Mouse (Mus musculus): ENCODE data around the gene Mrps9.
"Not testable (repeated sequence)": the region's sequence is repeated elsewhere in the genome, so short reads cannot be mapped to it uniquely, and the experiment has no call there.

Gene Mrps9

DNA sequence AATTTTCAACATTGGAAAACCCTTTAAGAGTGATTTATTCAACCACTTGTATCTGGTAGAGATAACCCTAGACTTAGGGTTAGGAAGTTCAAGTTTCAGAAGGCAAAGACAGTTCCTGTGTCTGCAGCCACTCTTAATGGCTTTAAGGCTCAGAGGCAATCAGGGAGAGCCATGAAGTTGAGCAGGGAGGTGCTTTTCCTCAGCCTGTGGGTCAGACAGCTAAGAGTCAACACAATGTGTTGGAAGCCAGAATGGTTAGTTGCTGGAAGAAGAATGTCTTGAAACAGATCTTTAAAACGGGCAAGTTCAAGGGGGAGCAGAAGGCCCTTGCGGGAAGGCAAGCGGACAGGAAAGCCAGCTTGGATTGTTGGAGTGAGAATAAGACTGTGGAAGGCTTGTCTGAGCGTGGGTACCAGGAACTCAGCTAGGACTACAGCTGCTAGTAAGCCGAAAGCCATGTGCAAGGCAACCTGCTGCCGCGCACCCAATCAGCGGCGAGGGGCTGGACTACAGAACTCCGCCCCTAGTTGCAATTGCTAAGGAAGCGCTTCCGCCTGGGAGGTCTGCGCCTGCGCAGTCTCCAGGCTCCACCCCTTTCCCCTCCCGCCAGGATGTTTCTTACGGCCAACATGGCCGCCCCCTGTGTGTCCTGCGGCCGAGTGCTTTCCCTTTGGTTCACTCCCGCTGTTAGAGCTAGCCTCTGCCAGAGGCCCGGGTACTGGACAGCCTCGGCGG lies at the start of gene Mrps9:
Gene Mrps9 (plus strand): TSS at position 571 of the 735 bp plus-strand sequence.
- peak; percentile 98 for DNase-seq

DNA sequence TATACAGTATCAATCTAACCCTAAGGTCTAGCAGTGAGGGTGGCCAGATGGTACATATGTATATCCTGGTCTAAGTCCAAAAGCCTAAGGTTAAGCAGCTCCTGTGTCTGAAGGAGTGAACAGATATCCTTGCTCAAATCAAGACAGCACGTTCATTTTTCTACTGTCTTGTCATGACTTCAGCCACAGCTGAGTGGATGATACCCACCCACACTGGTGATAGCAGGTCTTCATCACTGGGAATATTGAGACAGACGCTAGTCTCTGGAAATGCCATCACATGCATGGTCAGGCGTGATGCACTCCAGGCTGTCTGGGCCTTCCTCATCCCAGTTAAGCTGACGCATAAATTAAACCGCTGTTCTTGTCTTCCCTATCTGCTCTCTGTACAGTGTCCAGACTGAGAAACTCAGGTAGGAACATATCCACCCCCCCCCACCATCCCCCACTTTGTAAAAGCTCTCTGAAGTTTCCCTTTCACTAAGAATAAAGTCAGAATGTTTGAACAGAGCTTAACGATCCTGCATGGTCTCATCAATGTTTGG lies 37.7 kb upstream of the Mrps9 start:
- DNase-seq: no peak

DNA sequence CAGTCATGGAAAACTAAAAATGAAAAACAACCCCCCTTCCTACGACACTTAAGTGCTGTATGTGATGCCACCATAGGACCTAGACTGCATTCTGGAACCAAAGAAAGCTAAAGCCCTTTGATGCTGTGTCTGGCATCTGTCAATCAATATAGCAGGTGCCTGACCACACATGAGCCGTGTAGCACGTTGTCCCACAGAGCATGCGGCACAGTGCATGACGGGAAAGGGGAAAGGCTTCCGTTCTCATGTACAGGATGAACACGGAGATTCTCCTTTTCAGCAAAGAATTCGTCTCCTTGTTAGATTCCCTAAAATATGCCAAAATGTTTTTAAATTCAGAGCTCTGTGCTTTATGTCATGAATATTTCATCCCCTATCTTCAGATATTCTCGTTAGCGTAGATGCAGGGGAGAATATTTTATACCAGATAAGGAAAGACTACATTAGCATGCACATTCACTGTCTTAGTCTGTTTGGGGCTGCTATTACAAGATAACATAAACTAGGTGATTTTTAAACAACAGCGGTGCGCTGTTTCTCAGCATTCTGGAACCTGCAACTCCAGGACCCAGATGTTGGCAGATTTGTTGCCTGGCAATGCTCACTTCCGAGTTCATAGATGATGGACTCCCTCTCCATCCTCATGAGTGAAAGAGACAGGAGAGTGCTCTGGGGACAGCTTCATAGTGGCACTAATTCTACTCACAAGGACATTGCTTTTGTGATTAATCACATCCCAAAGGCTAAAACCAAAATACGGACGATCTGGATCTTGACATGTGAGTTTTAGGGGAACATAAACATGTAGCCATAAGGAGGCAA lies 36.0 kb upstream of the Mrps9 start:
- no peak for DNase-seq

DNA sequence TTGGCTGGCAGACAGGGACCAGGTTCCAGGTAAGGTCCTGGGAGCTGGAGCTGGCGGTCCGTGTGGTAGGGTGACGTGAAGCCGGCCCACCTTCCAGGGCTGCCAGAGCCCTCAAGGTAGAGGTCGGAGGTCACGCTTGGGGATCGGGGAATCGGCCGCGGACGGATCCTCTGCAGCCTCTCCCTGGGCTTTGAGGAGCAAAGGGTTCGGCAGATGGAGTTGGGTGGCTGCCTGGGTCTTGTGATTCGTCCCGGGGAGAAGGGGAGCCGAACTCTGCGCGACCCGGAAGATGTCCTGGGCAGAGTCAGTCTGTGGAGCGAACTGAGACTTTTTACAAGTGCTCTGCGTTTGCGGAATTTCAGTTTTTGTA lies 350 bp downstream of the Mrps9 start:
- no peak for DNase-seq

DNA sequence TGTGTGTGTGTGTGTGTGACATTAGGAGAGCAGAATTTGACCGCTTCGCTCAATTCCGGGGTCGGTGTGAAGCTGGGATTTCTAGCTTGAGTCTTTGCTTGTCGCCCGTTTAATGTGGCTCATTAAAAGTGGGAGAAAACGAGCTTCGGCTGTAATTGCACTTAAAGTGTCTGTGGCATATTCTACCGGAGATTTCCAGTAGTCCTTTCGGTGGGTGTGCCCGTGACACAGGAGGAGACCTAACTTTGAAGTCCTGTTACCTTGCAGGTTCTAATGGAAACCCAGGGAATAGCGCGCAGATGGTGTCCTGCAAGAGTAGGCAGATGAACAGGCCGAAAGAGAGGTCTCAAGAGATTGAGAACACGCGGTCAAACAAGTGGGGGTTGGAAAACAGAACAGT lies 777 bp downstream of the Mrps9 start:
- DNase-seq: peak; percentile 11 to 24

DNA sequence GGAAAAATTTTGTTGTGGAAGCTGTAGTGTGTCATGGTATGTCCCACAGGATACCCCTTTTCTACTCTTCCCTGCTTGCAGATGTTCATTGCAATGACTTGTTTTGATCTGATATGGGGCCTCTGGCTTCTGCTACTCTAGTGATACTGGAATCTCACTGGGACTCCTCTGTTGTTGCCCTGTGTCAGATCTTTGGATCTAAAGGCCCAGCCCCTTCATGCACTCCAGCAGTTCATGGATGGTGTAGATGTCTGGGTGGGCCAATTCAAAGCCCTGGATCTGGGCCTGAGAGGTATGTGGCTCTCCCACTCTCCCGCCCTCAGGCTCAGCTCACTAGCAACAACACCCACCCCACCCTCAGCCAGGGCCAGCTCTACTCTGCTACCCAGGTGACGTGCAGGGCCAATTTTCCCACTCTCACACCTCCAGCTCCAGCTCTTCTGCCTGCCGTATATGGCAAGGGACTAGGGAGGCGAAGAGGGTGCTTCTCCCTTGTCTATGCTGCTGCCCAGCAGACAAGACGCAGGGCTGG lies 13.8 kb downstream of the Mrps9 start:
- DNase-seq: no peak

DNA sequence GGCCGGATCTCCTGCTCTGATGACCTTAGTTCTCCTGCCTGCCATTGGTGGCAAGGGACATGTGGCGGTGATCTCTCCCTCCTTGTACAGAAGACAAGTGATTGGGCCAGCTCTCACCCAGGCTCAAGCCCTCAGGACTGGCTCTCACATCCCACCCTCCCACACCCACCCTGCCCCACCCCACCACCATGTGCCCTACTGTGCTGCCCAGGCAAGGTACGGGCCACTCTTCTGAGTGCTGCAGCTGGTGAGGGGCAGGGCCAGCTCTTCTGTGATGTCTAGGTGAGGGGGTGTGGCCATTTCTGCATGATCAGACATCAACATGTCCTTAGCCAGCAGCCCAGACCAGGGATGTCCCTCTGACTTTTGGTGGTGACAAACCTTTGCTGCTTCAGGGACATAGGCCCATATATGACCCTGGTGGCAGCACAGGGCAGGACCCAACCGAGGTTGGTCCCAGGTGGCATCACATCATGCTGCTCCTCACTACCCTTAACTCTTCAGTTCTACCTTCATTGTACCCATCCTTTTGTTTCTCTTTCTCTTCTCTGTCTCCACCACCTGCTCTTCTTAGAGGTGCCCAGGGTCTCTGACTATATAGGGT lies 14.4 kb downstream of the Mrps9 start:
- no peak for DNase-seq

DNA sequence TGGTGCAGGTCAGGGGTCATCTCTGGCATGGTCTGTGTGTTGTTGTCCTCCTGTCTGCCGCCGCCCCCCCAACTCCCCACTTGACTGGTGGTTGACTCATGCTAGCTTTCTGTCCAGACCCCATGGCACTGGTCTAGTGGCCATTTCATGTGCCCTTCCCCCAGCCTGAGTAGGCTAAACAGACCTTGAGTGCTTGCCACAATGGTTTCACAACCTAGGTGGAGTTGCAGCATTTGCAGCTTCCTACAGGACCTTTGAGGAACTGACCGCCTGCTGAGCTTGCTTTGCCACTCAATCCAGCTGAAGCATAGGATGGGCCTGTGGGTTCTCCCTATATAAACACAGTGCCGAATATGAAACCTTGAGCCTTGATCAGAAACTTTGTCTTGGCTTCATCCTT lies 15.0 kb downstream of the Mrps9 start:
- DNase-seq: no peak

DNA sequence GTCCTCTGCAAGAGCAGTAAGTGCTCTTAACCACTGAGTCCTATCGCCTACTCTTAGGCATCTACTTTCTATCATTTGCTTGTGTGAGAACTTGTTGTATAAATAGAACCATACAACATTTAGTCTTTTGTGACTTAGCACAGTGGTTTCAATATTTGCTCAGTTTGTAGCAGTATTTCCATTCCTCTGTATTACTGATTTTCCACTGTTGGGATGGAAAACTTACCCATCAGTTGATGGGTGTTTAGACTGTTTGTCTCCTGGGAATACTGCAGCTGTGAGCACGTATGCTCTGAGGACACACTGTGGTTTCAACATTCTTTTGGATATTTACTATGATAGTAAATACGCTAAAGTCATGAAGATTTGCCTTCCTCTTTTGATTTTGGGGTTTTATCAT lies 16.2 kb downstream of the Mrps9 start:
- DNase-seq: no peak

DNA sequence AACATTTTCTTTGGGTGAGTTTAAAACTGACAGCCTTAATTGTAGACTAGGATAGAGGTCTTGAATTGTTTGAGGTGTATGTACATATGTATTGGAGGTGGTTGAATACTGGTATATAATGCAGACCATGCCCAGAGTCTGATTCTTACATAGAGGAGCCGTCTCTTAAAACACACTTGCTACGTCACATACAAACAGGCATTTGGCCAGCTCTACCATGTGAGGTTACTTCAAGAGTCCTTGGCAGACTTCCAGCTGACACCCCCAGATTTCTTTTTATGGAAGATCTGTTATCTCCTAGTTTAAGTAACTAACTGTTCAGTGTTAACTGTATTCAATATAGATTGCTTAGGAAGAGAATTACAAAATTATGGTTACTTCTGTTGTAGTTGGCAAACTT lies 23.1 kb downstream of the Mrps9 start:
- no peak for DNase-seq

DNA sequence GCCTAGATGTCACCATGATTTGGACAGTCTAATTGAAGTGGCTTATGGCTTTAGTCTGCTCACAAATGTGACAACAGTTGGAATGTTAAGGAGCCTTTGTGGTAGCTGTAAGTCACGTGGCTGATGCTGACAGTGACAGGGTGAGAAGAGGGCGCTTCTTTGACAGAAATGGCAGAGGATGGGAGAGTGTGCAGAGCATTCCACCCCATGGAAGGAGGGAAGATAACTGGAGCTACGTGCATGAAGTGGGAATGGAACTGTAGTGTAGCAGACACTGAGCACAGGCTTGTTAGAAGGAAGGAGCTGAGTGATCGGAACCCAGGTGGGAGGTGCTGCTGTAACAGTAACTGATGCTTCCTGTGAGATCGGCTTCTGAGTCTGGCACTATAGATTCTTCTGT lies 24.2 kb downstream of the Mrps9 start:
- no peak for DNase-seq

DNA sequence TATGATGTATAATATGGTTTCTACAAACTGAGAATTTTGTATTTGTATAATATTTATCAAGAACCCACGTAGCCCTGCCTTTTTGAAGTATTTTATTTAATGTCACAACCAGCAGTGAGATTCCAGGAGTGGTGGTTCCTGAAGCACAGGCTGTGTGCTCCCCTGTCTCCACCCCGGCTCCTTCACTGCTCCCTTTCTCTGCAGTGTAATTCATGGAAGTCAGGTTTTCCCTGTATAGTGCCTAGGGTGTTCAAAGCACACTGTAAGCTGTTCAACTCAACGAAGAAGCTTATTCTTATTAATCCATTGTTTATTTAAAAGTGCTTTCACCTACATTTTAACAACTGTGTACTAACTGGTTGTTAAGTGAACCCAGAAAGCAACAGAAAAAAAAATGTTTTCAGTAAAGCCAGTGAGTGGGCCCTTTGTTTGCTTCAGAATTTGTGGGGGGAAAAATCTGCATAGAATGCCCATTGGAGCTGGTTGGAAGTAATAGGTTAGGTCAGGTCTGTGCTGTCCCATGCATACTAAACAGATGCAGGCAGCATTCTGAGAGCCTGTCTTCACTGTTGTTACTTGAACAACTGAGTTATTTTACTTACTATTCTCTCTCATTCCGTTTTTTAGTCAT lies 25.5 kb downstream of the Mrps9 start:
- DNase-seq: no peak

DNA sequence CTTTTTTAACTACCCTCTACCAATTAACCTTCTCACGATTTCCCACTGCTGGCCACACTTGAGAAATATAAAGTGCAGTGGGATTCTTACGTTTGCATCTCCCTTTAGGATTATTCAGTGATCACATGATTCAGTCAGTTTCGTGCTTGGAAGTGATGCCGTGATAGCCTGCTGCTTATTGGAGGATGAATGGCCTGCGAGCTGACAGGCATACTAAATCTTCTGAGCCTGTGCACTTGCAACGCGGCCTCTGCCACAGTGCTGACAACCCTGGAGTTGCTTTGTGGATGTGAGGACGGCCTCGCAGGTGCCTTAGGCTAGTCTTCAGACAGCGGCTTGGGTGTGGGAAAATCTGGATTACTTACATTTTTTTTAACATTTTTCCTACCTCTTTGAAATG lies 26.2 kb downstream of the Mrps9 start:
- peak; percentile 12 to 13 for DNase-seq

DNA sequence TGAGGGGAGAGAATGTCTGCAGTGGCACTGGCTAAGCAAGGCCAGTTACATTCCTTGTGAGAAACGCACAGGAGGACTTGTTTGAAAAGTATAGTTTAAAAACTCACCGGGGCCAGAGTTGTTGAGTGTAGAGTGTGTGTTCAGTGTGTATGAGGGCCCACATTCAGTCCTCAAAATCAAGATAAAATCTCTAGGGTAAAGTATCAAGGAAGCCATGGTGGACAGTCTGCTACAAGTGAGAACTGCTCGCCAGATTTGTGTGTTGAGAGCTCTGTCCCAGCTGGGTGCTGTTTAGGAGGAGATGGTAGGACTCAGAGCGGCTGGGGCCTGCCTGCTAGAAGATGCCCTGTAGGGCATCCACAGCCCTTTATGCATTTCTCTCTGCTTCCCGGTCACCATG lies 27.8 kb downstream of the Mrps9 start:
- no peak for DNase-seq

DNA sequence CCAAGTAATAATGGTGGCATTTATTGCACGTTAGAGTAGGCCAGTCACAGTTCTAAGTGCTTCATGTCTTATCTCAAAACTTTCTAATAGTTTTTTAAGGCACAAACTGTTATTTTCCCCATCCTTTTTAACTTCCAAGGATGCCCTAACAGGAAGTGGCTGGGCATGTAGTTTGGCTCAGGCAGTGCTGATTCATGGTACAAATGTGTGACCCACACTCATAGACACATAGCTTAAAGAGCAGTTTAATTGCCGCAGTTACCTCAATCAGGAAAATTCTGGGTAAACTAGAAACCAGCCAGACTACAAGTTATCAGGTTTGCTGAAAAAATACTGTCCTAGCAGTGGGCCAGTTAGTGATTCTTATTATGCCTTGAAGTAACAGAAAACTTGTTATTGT lies 31.2 kb downstream of the Mrps9 start:
- DNase-seq: no peak

DNA sequence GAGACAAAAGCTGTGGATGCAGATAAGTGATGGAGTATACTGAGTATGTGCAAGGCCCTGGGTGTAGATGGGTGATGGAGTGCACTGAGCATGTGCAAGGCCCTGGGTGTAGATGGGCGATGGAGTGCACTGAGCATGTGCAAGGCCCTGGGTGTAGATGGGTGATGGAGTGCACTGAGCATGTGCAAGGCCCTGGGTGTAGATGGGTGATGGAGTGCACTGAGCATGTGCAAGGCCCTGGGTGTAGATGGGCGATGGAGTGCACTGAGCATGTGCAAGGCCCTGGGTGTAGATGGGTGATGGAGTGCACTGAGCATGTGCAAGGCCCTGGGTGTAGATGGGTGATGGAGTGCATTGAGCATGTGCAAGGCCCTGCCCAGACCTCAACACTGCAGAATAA lies 32.4 kb downstream of the Mrps9 start:
- not testable (repeated sequence) for DNase-seq

DNA sequence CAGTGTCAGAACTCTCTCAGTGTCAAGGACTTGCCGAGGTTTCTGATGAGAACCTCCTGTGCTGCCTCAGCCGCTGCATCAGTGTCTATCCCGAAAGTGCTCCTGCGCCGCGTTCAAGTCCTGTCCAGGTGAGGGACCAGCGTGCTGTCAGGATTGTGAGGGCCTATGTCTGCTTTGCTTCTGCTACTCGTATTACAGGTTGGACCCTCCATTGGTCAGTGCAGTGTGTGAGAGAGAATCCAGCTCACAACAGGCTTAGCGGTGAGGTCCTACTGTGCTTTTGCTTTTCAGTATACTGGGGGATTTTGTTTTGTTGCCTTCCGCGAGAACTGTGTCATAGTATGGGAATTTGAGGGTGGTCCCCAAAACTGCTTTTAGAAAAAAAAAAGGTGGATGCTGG lies 36.8 kb downstream of the Mrps9 start:
- DNase-seq: no peak

DNA sequence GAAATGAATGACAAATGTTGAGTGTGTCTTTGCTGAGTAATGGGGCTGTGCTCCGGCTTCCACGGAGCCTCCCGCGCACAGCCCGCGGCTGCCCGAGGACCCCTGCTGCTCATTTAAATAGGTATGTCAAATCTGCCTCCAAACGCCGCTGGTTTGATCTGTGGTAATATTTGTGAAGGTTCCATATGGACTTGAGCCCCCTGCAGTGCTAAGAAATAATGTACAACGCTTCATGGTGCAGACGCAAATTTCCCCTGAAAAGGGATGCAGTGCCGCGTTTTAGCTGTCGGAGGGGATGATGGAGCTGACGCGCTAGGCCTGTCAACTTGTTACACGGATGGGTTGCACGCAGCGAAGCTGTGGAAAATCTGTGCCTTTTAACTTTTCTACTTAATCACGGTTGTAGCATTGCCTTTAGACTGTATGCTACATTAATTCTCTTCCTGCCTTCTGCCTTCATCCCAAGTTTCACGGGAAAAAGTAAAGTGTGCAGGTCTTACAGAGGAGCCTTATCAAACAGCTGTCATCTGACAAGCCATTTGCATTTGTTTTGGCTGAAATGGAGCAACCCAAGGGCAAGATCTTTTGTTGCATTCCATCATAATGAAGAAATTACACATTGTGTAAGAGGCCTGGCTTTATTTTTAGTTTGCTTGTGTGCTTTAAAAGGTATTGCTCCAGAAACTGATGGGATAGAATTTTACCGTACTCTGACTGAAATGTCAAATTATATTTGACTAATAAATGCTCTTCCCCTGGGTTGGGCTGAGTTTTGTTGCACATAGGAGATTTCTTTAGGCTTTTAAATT lies 37.7 kb downstream of the Mrps9 start:
- DNase-seq: peak; percentile 35 to 44

DNA sequence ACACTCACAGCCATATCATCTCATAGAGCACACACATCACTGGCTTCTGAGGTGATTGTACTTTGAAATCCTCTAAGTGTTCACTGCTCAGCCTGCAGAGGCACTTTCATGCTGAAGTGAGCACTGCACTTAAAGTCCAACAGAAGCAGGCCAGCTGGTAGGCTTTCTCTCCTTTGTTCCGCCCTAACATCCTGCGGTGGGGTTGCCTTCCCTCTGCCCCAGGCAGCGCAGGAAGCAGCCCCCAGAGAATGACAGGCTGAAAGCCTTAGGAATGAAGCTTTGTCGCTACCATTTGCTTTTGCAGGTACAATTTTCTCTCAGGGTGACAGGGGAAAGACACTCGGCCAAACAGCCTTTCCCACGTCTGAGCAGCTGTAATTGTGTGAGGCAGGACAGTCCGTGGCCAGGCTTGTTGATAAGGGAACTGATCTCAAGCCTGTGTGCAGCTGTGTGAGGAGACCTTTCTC lies 38.4 kb downstream of the Mrps9 start:
- no peak for DNase-seq

DNA sequence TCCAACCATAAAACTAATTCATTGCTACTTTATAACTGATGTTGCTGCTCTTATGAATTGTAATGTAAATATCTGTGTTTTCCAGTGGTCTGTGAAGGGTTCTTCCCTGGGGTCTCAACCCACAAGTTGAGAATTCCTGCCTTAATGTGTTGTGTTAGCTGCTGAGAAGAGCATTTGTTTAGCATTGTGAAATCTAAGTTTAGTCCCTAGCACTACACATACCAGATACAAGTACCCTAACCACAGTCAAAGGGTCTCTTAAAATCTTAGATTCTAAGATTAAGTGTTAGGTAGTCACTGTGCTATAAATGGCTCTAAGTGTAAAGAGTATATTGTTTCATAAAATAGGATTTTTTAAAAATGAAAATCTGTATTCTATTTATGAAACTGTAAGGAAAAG lies 43.7 kb downstream of the Mrps9 start:
- DNase-seq: no peak

DNA sequence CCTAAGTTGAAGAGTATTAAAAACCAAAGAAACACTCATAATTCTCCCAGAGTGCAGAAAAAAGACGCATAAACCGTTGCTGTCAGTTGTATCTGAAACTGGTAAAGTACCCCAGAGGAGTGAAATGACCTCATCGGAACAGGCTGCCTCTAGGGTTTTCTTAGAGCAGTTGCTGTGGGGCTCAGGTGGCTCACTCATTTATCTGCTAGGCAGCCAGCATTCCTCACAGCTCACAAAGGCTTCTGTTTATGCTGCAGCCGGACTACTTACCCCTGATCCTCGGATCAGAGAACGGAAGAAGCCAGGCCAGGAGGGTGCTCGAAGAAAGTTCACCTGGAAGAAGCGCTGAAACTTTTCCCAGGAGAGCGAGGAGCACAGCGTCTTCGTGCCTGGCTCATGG lies 54.1 kb downstream of the Mrps9 start:
- no peak for DNase-seq

DNA sequence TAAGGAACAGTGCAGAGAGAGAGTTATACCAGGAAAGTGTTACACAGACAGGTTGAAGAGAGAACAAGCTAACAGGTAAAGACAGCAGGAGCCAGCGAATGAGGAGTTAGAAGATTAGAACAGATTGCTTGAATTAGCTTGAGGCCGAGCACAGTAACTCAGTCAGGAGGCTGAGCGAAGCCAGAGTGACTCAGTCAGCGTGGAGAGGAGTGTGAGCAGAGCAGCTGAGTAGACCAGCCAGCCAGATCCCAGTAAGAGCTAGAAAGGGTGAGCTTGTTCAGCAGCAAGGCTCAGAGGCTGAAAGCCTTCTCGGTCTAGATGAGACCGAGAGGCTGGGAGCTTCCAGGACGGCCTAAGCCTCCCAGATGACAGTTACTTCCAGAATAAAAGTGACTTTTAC lies 55.7 kb downstream of the Mrps9 start:
- DNase-seq: no peak
